Mouse (Mus musculus) hindbrain, postnatal 0 days (tissue): ENCODE data around the gene Rabgap1l. TPM values are rescaled to one million over a fixed set of nuclear protein-coding genes. Genes with fewer than 3 reads are reported as not detected.

Source experiments
- ATAC-seq: fragments of 200-750 bp; cut with Nextera tagmentation; 2 replicates; pipeline ENCODE4 v1.8.0; 2017; ENCODE audit warnings: mild to moderate bottlenecking, moderate TSS enrichment, moderate library complexity
- DNase-seq: peaks from one replicate; pipeline ENCODE4 v3.0.0-alpha.2; 2015; ENCODE audit warnings: low spot score
- H3K27ac ChIP-seq: fragments of 300-500 bp; sonication (generic); 2 replicates; pipeline ENCODE4 v1.5.1; 2014; ENCODE audit warnings: mild to moderate bottlenecking
- H3K27me3 ChIP-seq: fragments of 300-500 bp; sonication (generic); 2 replicates; pipeline ENCODE4 v1.6.1; 2014; ENCODE audit warnings: low read length, mixed read lengths; ENCODE audit not compliant: insufficient read depth
- H3K36me3 ChIP-seq: fragments of 300-500 bp; sonication (generic); 2 replicates; pipeline ENCODE4 v1.6.1; 2014; ENCODE audit warnings: low read length, mixed read lengths; ENCODE audit not compliant: insufficient read depth
- H3K4me1 ChIP-seq: fragments of 300-500 bp; sonication (generic); 2 replicates; pipeline ENCODE4 v1.6.1; 2014; ENCODE audit warnings: antibody characterized with exemption, low read length, mixed read lengths; ENCODE audit not compliant: insufficient read depth
- H3K4me2 ChIP-seq: fragments of 300-500 bp; sonication (generic); 2 replicates; pipeline ENCODE4 v1.6.1; 2014; ENCODE audit warnings: low read depth, mild to moderate bottlenecking, low read length, moderate library complexity, mixed read lengths
- H3K4me3 ChIP-seq: fragments of 300-500 bp; sonication (generic); 2 replicates; pipeline ENCODE4 v1.5.1; 2014; ENCODE audit warnings: low read length
- H3K9ac ChIP-seq: fragments of 300-500 bp; sonication (generic); replicated peaks from 2 replicates; pipeline ENCODE4 v1.6.1; 2014; ENCODE audit warnings: mild to moderate bottlenecking, low read length, moderate library complexity, mixed read lengths
- H3K9me3 ChIP-seq: fragments of 300-500 bp; sonication (generic); 2 replicates; pipeline ENCODE4 v1.6.1; 2016; ENCODE audit warnings: low read length, mixed read lengths
- CTCF ChIP-seq: IDR thresholded peaks from 2 replicates; pipeline ENCODE4 v1.5.1; 2016; ENCODE audit warnings: antibody characterized with exemption, control low read depth, low read depth
- WGBS: fragments of 180-500 bp; shearing (Covaris S2); extraction: QIAGEN DNeasy Blood & Tissue Kit; methylation state at CpG from one replicate; pipeline ENCODE4 v1.1.7; 2014; 5-methylcytosine and 5-hydroxymethylcytosine counted together
- microRNA counts: library from miRNA; unstranded; fragments of <30 nt; microRNA quantifications from one replicate; lab custom pipeline; 2015
- microRNA-seq, 2 experiments: library from miRNA; unstranded; fragments of <30 nt; microRNA quantifications; one replicate each; pipeline ENCODE4; 2016
- polyA plus RNA-seq: library from polyadenylated mRNA; unstranded; fragments of >200 nt; fragmentation: Nextera tagmentation; extraction: Ambion mirVana; gene quantifications from 2 replicates; pipeline ENCODE4 v1.2.1, GENCODE M21; 2015
- total RNA-seq: library from RNA; depleted of rRNA; stranded (reverse); fragments of >200 nt; gene quantifications from 2 replicates; pipeline ENCODE4 v1.2.3, GENCODE M21; 2014; rRNA removed

Gene Rabgap1l
- total and polyA plus RNA-seq, 2 experiments from 2014 or later, result 28.5 to 70.5 TPM

DNA sequence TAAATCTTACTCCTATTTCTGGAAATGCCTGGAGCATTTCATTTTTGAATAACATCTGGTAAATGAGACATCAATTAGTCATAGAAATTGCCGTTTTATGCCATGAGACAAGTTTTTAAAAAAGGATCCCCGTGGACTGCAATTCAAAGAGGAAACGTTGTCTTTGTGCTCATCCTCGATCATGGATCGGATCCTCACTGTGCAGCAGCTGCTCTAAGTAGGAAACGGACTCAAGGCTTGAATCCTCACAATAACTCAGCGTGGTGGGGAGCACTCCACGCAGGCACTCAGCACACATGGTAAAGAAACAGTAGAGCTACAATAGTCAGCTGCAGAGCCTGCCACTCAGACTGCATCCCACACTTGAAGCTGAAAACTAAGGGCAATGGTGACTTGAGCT is 616.1 kb downstream of the Rabgap1l start:
- 44% methylated on average over 8 of the region's 8 CpGs for WGBS
- no peak for ATAC-seq

More for the DNA sequence above, 616.1 kb downstream of the Rabgap1l start:
- no peak overlapping the region for H3K27ac ChIP-seq
- H3K4me2 ChIP-seq, result no peak overlapping the region
- H3K9ac ChIP-seq, result no peak overlapping the region
- no peak for TF ChIP-seq CTCF
- no peak overlapping the region for H3K4me3 ChIP-seq
- no peaks in the 10 kb centered on the region for H3K27me3 ChIP-seq
- H3K36me3 ChIP-seq, result no peaks in the 10 kb centered on the region
- no peaks in the 10 kb centered on the region for H3K9me3 ChIP-seq
- peak; percentile 25 for DNase-seq
- no peaks in the 10 kb centered on the region for H3K4me1 ChIP-seq

MicroRNAs encoded within 50 kb of the gene (microRNA counts, 519-probe panel; counts per million panel counts)
- microRNA mmu-miR-1927 (lab: Ali Mortazavi, UCI), result not detected

Small RNA genes within 50 kb of the gene (microRNA-seq; reads per million reads assigned to microRNA genes)
- 4.1 to 5.7 reads per million in 2 experiments for gene Mir1927

Other genes starting within 250 kb of the Rabgap1l start
- 20.4 and 21.3 TPM in 2 replicates for gene Rc3h1, start 113.2 kb upstream of the Rabgap1l start, total RNA-seq
- 6.2 and 6.3 TPM in 2 replicates for gene Rc3h1, start 113.2 kb upstream of the Rabgap1l start, polyA plus RNA-seq
- 0.04 and 0.05 TPM in 2 replicates for gene Serpinc1, start 185.4 kb upstream of the Rabgap1l start, total RNA-seq
- gene Serpinc1, start 185.4 kb upstream of the Rabgap1l start, polyA plus RNA-seq, result 2.3 and 2.6 TPM in 2 replicates
- gene Zbtb37, start 241.6 kb upstream of the Rabgap1l start, total RNA-seq, result 24.4 and 85.1 TPM in 2 replicates
- 8.4 and 9.6 TPM in 2 replicates for gene Zbtb37, start 241.6 kb upstream of the Rabgap1l start, polyA plus RNA-seq